Mouse (Mus musculus): ENCODE measurements around the gene B4galnt2. TPM values are rescaled to one million over a fixed set of nuclear protein-coding genes. Genes with fewer than 3 reads are reported as not detected.

The B4galnt2 gene
- total RNA-seq (2012; rRNA removed) (0.25 and 0.34 TPM in 2 replicates), total RNA-seq (2014; rRNA removed) (0.42 and 0.53 TPM in 2 replicates), polyA plus RNA-seq (2012; ENCODE audit: insufficient read length, low read depth) (1.9 and 2.0 TPM in 2 replicates)

GRCm38 (mm10) chr11:95914571-95914991, at the start of gene B4galnt2:
B4galnt2 (minus strand) TSS chr11:95914891.
- Histone ChIP-seq H3K79me2 (replicated peaks; ENCODE audit: control insufficient read depth, extremely low read depth, insufficient read depth, poor library complexity, severe bottlenecking) (no peaks in the 10 kb centered on the region), H3K36me3 (replicated peaks in 1 of 2; ENCODE audit: control insufficient read depth in 1 of 2, insufficient read depth in 1 of 2, low read length in 1 of 2) (no peaks in the 10 kb centered on the region), H3K27ac (ENCODE audit: insufficient read depth, low read depth) (no peak within 1 kb of the TSS), H3K9me3 (replicated peaks; ENCODE audit: low read length) (no peaks in the 10 kb centered on the region), H3K4me1 (ENCODE audit: control insufficient read depth in 1 of 2, insufficient read depth in 2 of 2) (0 out of 4 replicates have a peak, but pooled peaks cover 0 to 4% of the 10 kb centered on the region in 2 experiments), H3K4me3 (replicated peaks in 1 of 3; ENCODE audit: low read depth in 2 of 3, low read length in 2 of 3, poor library complexity in 1 of 3) (no peak within 1 kb of the TSS), H3K27me3 (replicated peaks) (peaks cover 79% of the 10 kb centered on the region), H3K9ac (ENCODE audit: insufficient read depth, low read depth) (no peak within 1 kb of the TSS), H3K4me2 (ENCODE audit: insufficient read depth, low read depth, poor library complexity, severe bottlenecking) (peak within 1 kb of the TSS; percentile 80)
- dilution Hi-C loops (cut with MboI; ENCODE audit: extremely low pct_ligation_motif_present, extremely low pct_unique_long_range_greater_than_20kb, low sequenced_read_pairs), result no loop called here
- TF ChIP-seq ZC3H11A (IDR thresholded peaks at IDR 0.05; ENCODE audit: low read depth, low read length) (no peak), POLR2AphosphoS2 (IDR thresholded peaks at IDR 0.05; ENCODE audit: low read depth, low read length) (no peak), UBTF (IDR thresholded peaks at IDR 0.05; ENCODE audit: low read depth, low read length) (no peak), USF1 (IDR thresholded peaks at IDR 0.05; ENCODE audit: low read depth, low read length) (no peak), SIN3A (IDR thresholded peaks at IDR 0.05; ENCODE audit: low read length) (no peak), BHLHE40 (IDR thresholded peaks at IDR 0.05; ENCODE audit: low read depth, low read length) (no peak), KAT2A (IDR thresholded peaks at IDR 0.05; ENCODE audit: insufficient replicate concordance, low read length) (no peak), USF2 (conservative IDR thresholded peaks at IDR 0.05; ENCODE audit: low read depth, low read length) (no peak), ETS1 (conservative IDR thresholded peaks at IDR 0.05; ENCODE audit: low read depth, low read length) (no peak), E2F4 (IDR thresholded peaks at IDR 0.05; ENCODE audit: insufficient replicate concordance, low read depth, low read length) (no peak), IRF4 (IDR thresholded peaks at IDR 0.05; ENCODE audit: low read depth, low read length) (no peak), JUN (IDR thresholded peaks at IDR 0.05; ENCODE audit: insufficient read depth, low read depth, low read length) (no peak), SMC3 (IDR thresholded peaks at IDR 0.05; ENCODE audit: low read depth, low read length) (no peak), MAZ (IDR thresholded peaks at IDR 0.05; ENCODE audit: low read depth, low read length) (no peak), ZKSCAN1 (IDR thresholded peaks at IDR 0.05; ENCODE audit: borderline replicate concordance, low read depth, low read length) (no peak)
- in situ Hi-C loops (cut with MboI; ENCODE audit: low pct_ligation_motif_present, low pct_unique_long_range_greater_than_20kb, low sequenced_read_pairs), result no loop called here
- no peak for DNase-seq (ENCODE audit: extremely low read depth)

GRCm38 (mm10) chr11:95963304-95963703, 48.6 kb upstream of the B4galnt2 start:
- no peak for TF ChIP-seq POLR2A (IDR thresholded peaks at IDR 0.05; ENCODE audit: low read depth, low read length)
- TF ChIP-seq HCFC1 (IDR thresholded peaks at IDR 0.05; ENCODE audit: low read depth, low read length), result no peak
- no peak for TF ChIP-seq JUN (IDR thresholded peaks at IDR 0.05; ENCODE audit: insufficient read depth, low read depth, low read length)
- no peak for TF ChIP-seq USF1 (IDR thresholded peaks at IDR 0.05; ENCODE audit: low read depth, low read length)
- no peak for TF ChIP-seq MYC (IDR thresholded peaks at IDR 0.05; ENCODE audit: low read depth, low read length)
- no peak for TF ChIP-seq MAX (IDR thresholded peaks at IDR 0.05; ENCODE audit: low read length)
- TF ChIP-seq ELF1 (IDR thresholded peaks at IDR 0.05; ENCODE audit: low read depth, low read length), result no peak
- TF ChIP-seq E2F4 (IDR thresholded peaks at IDR 0.05; ENCODE audit: insufficient replicate concordance, low read depth, low read length), result no peak
- TF ChIP-seq TCF12 (IDR thresholded peaks at IDR 0.05; ENCODE audit: low read depth, low read length), result no peak
- TF ChIP-seq GABPA (IDR thresholded peaks at IDR 0.05; ENCODE audit: insufficient replicate concordance, low read depth, low read length), result no peak
- no peak for TF ChIP-seq TBP (conservative IDR thresholded peaks at IDR 0.05; ENCODE audit: low read depth, low read length)
- peaks cover 72% of the 10 kb centered on the region for H3K27me3 ChIP-seq (replicated peaks)
- no peak overlapping the region for H3K9ac ChIP-seq (ENCODE audit: insufficient read depth, low read depth)
- H3K4me2 ChIP-seq (ENCODE audit: insufficient read depth, low read depth, poor library complexity, severe bottlenecking), result no peak overlapping the region
- no peak overlapping the region for H3K4me3 ChIP-seq (replicated peaks in 1 of 3; ENCODE audit: low read depth in 2 of 3, low read length in 2 of 3, poor library complexity in 1 of 3)
- no peak overlapping the region for H3K27ac ChIP-seq (ENCODE audit: insufficient read depth, low read depth)
- dilution Hi-C loops (cut with MboI; ENCODE audit: extremely low pct_ligation_motif_present, extremely low pct_unique_long_range_greater_than_20kb, low sequenced_read_pairs), result no loop called here
- DNase-seq (ENCODE audit: extremely low read depth), result no peak
- no peaks in the 10 kb centered on the region for H3K36me3 ChIP-seq (replicated peaks in 1 of 2; ENCODE audit: control insufficient read depth in 1 of 2, insufficient read depth in 1 of 2, low read length in 1 of 2)
- in situ Hi-C loops (cut with MboI; ENCODE audit: low pct_ligation_motif_present, low pct_unique_long_range_greater_than_20kb, low sequenced_read_pairs), result loop anchor here (10.0 kb wide), 2 partner anchors 269 to 281 kb away; no protein-coding TSS in a partner anchor
- H3K79me2 ChIP-seq (replicated peaks; ENCODE audit: control insufficient read depth, extremely low read depth, insufficient read depth, poor library complexity, severe bottlenecking), result no peaks in the 10 kb centered on the region
- H3K4me1 ChIP-seq (ENCODE audit: control insufficient read depth in 1 of 2, insufficient read depth in 2 of 2), result 0 out of 4 replicates have a peak, but pooled peaks cover 0 to 2% of the 10 kb centered on the region in 2 experiments
- no peaks in the 10 kb centered on the region for H3K9me3 ChIP-seq (replicated peaks; ENCODE audit: low read length)

All from CH12.LX (cell line).